Mouse (Mus musculus) limb, embryonic 14.5 days (tissue): ENCODE data around the gene 1810043G02Rik. TPM values are rescaled to one million over a fixed set of nuclear protein-coding genes. Genes with fewer than 3 reads are reported as not detected.

ENCODE experiments used
- ATAC-seq: fragments of 200-750 bp; cut with Nextera tagmentation; 2 replicates; pipeline ENCODE4 v1.8.0; 2017; ENCODE audit warnings: low read depth, moderate number of reproducible peaks, moderate TSS enrichment; ENCODE audit not compliant: low FRiP score
- DNase-seq: peaks from one replicate; pipeline ENCODE4 v3.0.0-alpha.2; 2015; ENCODE audit warnings: low spot score
- H3K27ac ChIP-seq: fragments of 300-500 bp; sonication (generic); replicated peaks from 2 replicates; pipeline ENCODE4 v1.5.1; 2014; ENCODE audit warnings: low read depth, mild to moderate bottlenecking, low read length, moderate library complexity, mixed read lengths
- H3K27me3 ChIP-seq: fragments of 300-500 bp; sonication (generic); 2 replicates; pipeline ENCODE4 v1.6.1; 2014; ENCODE audit warnings: low read length, mixed read lengths; ENCODE audit not compliant: control insufficient read depth, insufficient read depth
- H3K36me3 ChIP-seq: fragments of 300-500 bp; sonication (generic); 2 replicates; pipeline ENCODE4 v1.6.1; 2014; ENCODE audit warnings: mild to moderate bottlenecking, low read length, moderate library complexity, mixed read lengths; ENCODE audit not compliant: control insufficient read depth, insufficient read depth
- H3K4me1 ChIP-seq: fragments of 300-500 bp; sonication (generic); 2 replicates; pipeline ENCODE4 v1.6.1; 2014; ENCODE audit warnings: antibody characterized with exemption, low read length, mixed read lengths; ENCODE audit not compliant: control insufficient read depth, insufficient read depth
- H3K4me2 ChIP-seq: fragments of 300-500 bp; sonication (generic); replicated peaks from 2 replicates; pipeline ENCODE4 v1.6.1; 2014; ENCODE audit warnings: low read depth, mild to moderate bottlenecking, low read length, moderate library complexity; ENCODE audit not compliant: severe bottlenecking
- H3K4me3 ChIP-seq: fragments of 300-500 bp; sonication (generic); replicated peaks from 2 replicates; pipeline ENCODE4 v1.5.1; 2014; ENCODE audit warnings: low read length
- H3K9ac ChIP-seq: fragments of 300-500 bp; sonication (generic); 2 replicates; pipeline ENCODE4 v1.6.1; 2014; ENCODE audit warnings: mild to moderate bottlenecking, low read depth, low read length, moderate library complexity; ENCODE audit not compliant: severe bottlenecking
- H3K9me3 ChIP-seq: fragments of 300-500 bp; sonication (generic); 2 replicates; pipeline ENCODE4 v1.6.1; 2016; ENCODE audit warnings: low read length; ENCODE audit not compliant: control insufficient read depth
- POLR2A ChIP-seq: fragments of 200-500 bp; IDR thresholded peaks from 2 replicates; pipeline ENCODE4 v1.8.0; 2012; ENCODE audit warnings: inconsistent platforms, mild to moderate bottlenecking, moderate library complexity, borderline replicate concordance; ENCODE audit not compliant: insufficient read depth, insufficient read length; ENCODE audit errors: extremely low read depth
- WGBS: fragments of 180-500 bp; shearing (Covaris S2); extraction: QIAGEN DNeasy Blood & Tissue Kit; methylation state at CpG from one replicate; pipeline ENCODE4 v1.1.7; 2014; 5-methylcytosine and 5-hydroxymethylcytosine counted together
- polyA plus RNA-seq, 2 experiments: library from polyadenylated mRNA; depleted of rRNA in 1 of 2; stranded (reverse) in 1 of 2; unstranded in 1 of 2; fragments of >200 nt; fragmentation: Nextera tagmentation in 1 of 2; extraction: Ambion mirVana in 1 of 2; gene quantifications; 2 replicates each; pipeline versions ENCODE4 v1.2.1 to v1.2.3; 2012 to 2014

1810043G02Rik gene
- polyA plus RNA-seq, 2 experiments = 26.5 to 42.9 TPM

DNA sequence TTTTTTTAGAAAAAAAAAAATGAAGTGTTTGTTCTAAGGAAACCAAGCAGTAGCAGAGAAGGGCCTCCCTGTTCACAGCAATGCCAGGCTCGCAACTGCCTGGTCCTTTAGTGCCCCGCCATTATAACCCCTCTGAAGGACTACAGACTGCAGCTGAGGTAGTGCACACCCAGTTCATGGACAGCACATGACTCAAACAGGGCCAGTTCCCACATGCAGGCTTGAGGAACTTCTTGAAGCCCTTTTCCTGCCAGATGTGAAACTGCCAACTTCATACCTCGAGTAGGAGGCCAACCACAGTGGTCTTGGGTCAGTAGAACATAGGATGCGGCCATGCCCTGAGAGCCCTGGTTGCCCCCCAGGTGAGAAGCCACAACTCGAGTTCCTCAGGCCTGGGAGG, 4.0 kb upstream of the 1810043G02Rik start:
- Histone ChIP-seq H3K27me3 (0 out of 2 replicates have a peak, but pooled peaks cover 6% of the 10 kb centered on the region), H3K4me3 (no peak overlapping the region), H3K4me2 (no peak overlapping the region), H3K4me1 (peaks cover 5% of the 10 kb centered on the region), H3K9ac (no peak overlapping the region), H3K36me3 (no peaks in the 10 kb centered on the region), H3K9me3 (no peaks in the 10 kb centered on the region), H3K27ac (no peak overlapping the region)
- no peak for TF ChIP-seq POLR2A
- DNase-seq (no peak), ATAC-seq (no peak)
- 65% methylated on average over 5 of the region's 5 CpGs for WGBS

DNA sequence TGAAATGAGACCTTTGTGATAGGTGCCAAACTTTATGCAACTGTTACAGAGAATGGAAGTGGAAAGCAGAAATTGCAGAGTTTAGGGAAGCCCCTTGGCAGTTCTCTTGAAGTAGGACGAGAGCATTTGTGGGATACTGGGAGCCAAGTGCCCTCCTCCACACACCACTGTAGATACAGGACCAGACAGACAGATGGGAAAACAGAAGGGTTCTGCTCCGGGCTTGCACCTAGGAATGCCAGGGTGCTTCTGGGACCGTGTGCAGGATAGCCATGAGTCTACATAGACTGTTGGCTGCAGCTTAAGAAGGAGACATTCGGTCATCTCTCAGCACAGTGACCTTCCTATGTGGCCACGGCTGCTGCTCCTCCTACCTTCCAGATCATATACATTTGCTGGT, 3.5 kb upstream of the 1810043G02Rik start:
- no peak for ATAC-seq

DNA sequence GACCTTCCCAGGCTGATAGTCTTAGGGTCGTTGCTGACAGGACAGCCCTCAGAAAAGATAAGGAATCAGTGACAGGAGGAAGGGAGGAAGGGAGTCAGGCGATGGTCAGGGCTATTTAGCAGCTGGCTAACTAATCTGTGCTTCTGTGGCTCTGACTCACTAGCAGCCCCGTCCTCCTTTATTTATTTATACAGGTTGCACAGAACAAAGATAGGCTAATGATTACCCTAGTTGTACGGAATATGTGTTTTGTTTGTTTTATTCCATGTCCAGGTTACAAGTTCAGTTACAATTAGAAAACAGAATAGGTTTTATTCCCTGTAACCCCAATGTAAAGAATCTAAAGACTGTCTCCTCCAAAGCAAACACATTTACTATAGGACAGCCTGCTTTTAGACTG, 2.7 kb upstream of the 1810043G02Rik start:
- Histone ChIP-seq H3K27ac (no peak overlapping the region), H3K9ac (no peak overlapping the region), H3K4me3 (no peak overlapping the region), H3K27me3 (no peaks in the 10 kb centered on the region), H3K9me3 (no peaks in the 10 kb centered on the region), H3K4me2 (no peak overlapping the region), H3K36me3 (no peaks in the 10 kb centered on the region), H3K4me1 (peaks cover 6% of the 10 kb centered on the region)
- no peak for ATAC-seq
- no peak for TF ChIP-seq POLR2A
- DNase-seq = no peak
- WGBS = 38% methylated on average over 4 of the region's 4 CpGs

More for the DNA sequence above, 3.5 kb upstream of the 1810043G02Rik start:
- H3K4me1 ChIP-seq = peaks cover 6% of the 10 kb centered on the region
- no peak for TF ChIP-seq POLR2A
- no peak for DNase-seq
- H3K4me3 ChIP-seq = no peak overlapping the region
- H3K27ac ChIP-seq = no peak overlapping the region
- H3K9ac ChIP-seq = no peak overlapping the region
- no peaks in the 10 kb centered on the region for H3K9me3 ChIP-seq
- no peaks in the 10 kb centered on the region for H3K36me3 ChIP-seq
- 83% methylated on average over 5 of the region's 5 CpGs for WGBS
- H3K4me2 ChIP-seq = no peak overlapping the region
- H3K27me3 ChIP-seq = 0 out of 2 replicates have a peak, but pooled peaks cover 3% of the 10 kb centered on the region

DNA sequence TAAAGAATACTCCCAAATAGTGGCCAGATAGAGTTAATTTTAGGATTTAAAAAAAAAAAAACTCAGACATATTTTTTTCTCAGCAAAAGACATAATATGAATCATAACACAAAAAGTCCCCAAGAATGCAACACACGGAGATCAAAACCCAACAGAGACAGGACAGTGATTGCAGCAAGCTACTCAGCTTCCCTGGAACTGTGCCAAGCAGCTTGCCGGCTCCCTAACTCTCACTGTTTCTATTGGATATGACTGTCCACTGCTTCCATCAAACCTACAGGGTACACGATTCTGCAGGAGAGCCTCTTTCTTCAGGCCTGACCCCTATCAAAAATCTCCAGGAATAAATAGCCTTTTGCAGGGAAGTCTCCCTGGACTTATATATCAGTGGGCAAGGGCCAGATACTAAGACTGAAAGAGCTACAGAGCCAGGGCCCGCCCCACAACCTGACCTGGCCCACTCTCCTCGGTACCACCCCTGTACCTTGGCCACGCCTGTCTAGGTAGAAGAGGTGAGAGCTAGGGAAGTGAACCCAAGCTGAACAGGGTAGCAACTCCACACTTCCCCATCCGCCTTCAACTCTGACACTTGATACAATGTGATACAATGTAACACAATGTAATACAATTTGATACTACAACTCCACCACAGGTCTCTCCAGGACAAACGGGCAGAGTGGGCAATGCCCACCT, 1.7 kb upstream of the 1810043G02Rik start:
- no peak for TF ChIP-seq POLR2A
- H3K9ac ChIP-seq = no peak overlapping the region
- ATAC-seq = no peak
- H3K36me3 ChIP-seq = 0 out of 2 replicates have a peak, but pooled peaks cover 5% of the 10 kb centered on the region
- DNase-seq = no peak
- no peak overlapping the region for H3K27ac ChIP-seq
- H3K4me2 ChIP-seq = no peak overlapping the region
- H3K9me3 ChIP-seq = no peaks in the 10 kb centered on the region
- H3K4me3 ChIP-seq = no peak overlapping the region
- H3K4me1 ChIP-seq = peaks cover 6% of the 10 kb centered on the region
- 76% methylated on average over 8 of the region's 8 CpGs for WGBS
- no peaks in the 10 kb centered on the region for H3K27me3 ChIP-seq

DNA sequence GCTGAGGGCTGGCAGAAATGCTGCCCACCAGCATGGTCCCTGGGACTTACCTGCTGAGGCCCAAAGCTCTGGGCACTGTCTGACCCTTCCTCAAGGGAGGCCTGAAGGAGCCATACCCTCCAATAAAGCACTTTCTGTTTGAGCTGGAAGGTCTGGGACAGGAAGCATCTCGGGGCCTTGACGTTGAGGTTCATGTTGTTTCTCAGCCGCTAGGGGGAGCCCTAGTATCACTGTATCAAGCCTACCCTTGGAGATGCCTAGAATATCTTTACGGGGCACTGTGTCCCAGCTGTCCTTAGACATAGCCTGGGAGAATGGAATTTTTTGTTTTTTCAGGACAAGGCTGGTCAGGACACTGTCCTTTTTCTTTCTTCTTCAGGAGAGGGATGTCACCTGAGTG, 6.3 kb downstream of the 1810043G02Rik start:
- H3K9me3 ChIP-seq = no peaks in the 10 kb centered on the region
- TF ChIP-seq POLR2A = no peak
- no peaks in the 10 kb centered on the region for H3K27me3 ChIP-seq
- peak; percentile 80 for ATAC-seq
- peak; percentile 88 for DNase-seq
- H3K4me2 ChIP-seq = no peak overlapping the region
- H3K9ac ChIP-seq = no peak overlapping the region
- WGBS = 0% methylated on average over 4 of the region's 4 CpGs
- no peak overlapping the region for H3K27ac ChIP-seq
- no peak overlapping the region for H3K4me3 ChIP-seq
- peaks cover 42% of the 10 kb centered on the region for H3K36me3 ChIP-seq
- no peaks in the 10 kb centered on the region; the same call in 1 of the 2 replicates for H3K4me1 ChIP-seq

DNA sequence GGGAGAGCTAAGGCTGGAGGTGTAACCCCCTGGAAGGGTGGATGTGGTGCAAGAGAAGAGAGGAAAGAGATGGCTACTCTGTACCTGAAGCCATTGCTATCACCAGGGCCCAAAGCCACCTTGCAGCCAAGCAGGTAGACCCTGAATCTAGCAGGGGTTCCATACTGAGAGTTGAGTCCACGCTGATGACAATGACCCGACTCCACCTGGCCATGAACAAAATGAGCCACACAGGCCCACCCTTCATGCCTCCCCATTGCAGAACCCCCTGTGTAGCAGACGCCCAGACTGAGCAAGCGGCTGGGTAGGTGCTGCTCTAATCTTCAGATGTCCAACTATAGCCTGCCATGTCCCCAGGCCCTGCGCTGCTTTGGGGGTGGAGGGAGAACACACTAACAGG, 7.5 kb downstream of the 1810043G02Rik start:
- no peaks in the 10 kb centered on the region for H3K27me3 ChIP-seq
- H3K9ac ChIP-seq = no peak overlapping the region
- H3K4me1 ChIP-seq = no peaks in the 10 kb centered on the region; the same call in 1 of the 2 replicates
- no peak overlapping the region for H3K27ac ChIP-seq
- 83% methylated on average over 5 of the region's 5 CpGs for WGBS
- no peak for ATAC-seq
- no peaks in the 10 kb centered on the region for H3K9me3 ChIP-seq
- H3K4me3 ChIP-seq = no peak overlapping the region
- TF ChIP-seq POLR2A = no peak
- peaks cover 53% of the 10 kb centered on the region for H3K36me3 ChIP-seq
- no peak for DNase-seq
- no peak overlapping the region for H3K4me2 ChIP-seq
